Mouse (Mus musculus): Measurements from ENCODE around the gene Gpx4.

DNA sequence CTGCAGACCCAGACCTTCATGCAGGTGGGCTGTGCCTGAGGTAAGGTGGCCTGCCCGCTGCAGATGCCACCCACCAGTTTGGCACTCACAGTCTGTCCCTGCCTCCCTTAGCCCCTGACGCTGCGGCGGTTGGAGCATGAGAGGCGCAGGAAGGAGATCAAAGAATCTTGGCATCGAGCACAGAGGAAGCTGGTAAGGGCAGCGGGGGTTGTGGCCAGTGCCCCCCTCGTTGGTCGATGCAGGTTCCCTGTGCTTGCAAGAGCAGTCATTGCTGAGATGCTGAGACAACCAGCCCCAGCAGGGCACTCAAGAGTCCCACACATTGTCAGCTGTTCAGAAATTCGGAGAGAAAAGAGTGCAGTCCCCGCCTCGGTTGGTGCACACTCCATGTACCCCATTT lies 24.8 kb upstream of the Gpx4 start:
- no peak for TF ChIP-seq CTCF (IDR thresholded peaks at IDR 0.05; ENCODE audit: borderline replicate concordance, insufficient read depth, low read length)
- no peak for TF ChIP-seq POLR2A (IDR thresholded peaks at IDR 0.05; ENCODE audit: low read depth, low read length)
